Mouse (Mus musculus) gastrocnemius, postnatal 14 days (tissue): ENCODE results near the gene Spata7. TPM values are rescaled to one million over a fixed set of nuclear protein-coding genes. Genes with fewer than 3 reads are reported as not detected.
A peak's percentile ranks its signal among the peaks of the same experiment; 100 is the strongest.
"Not testable (repeated sequence)": the region's sequence is repeated elsewhere in the genome, so short reads cannot be mapped to it uniquely, and the experiment has no call there.

Source experiments
- DNase-seq: peaks from one replicate; pipeline ENCODE4 v3.0.0; 2021; ENCODE audit warnings: mixed read lengths
- intact Hi-C: fragments of 180-260 bp; cut with DNase I; formaldehyde crosslinking; loops from one replicate; pipeline ENCODE4 v1.15.1; 2025; ENCODE audit warnings: low total_unique reads
- long read RNA-seq, 2 experiments: library from polyadenylated mRNA; stranded (forward); transcript quantifications; one replicate each; pipeline ENCODE4 v2.0.0; 2021
- total RNA-seq, 2 experiments: library from RNA; stranded (reverse); gene quantifications; 2 replicates each; pipeline ENCODE4 v1.2.3; 2021

Spata7 gene
- 1 to 10 TPM; 3.4 to 3.8 TPM for total RNA-seq
- long read RNA-seq, experiment 1, partial matches to known transcripts, result 0 of 5 reads
- long read RNA-seq, experiment 1, other reads (novel, unspliced or antisense), result 1 of 5 reads
- long read RNA-seq, experiment 2, partial matches to known transcripts, result 0 of 5 reads
- long read RNA-seq, experiment 2, other reads (novel, unspliced or antisense), result 0 of 5 reads

GRCm38 (mm10) chr12:98627392-98628259 is at the start of gene Spata7:
TSS of gene Spata7 (plus strand) at chr12:98628157.
- intact Hi-C loops, result no loop called here
- peak; percentile 82 for DNase-seq

- intact Hi-C loops, result no loop called here
- no peak for DNase-seq
Measured at GRCm38 (mm10) chr12:98585302-98585701, 42.7 kb upstream of the Spata7 start.

- DNase-seq, result no peak
- intact Hi-C loops, result no loop called here
Measured at GRCm38 (mm10) chr12:98588573-98588972, 39.4 kb upstream of the Spata7 start.

GRCm38 (mm10) chr12:98591016-98591415 is 36.9 kb upstream of the Spata7 start:
- no peak for DNase-seq
- intact Hi-C loops, result no loop called here

GRCm38 (mm10) chr12:98600861-98601260 is 27.1 kb upstream of the Spata7 start:
- intact Hi-C loops, result no loop called here
- DNase-seq, result no peak

GRCm38 (mm10) chr12:98602114-98602513 is 25.8 kb upstream of the Spata7 start:
- no peak for DNase-seq
- intact Hi-C loops, result no loop called here

- no peak for DNase-seq
- intact Hi-C loops, result no loop called here
Measured at GRCm38 (mm10) chr12:98605264-98605663, 22.7 kb upstream of the Spata7 start.

- intact Hi-C loops, result no loop called here
- DNase-seq, result no peak
Measured at GRCm38 (mm10) chr12:98606595-98607290, 21.2 kb upstream of the Spata7 start.

- intact Hi-C loops, result no loop called here
Measured at GRCm38 (mm10) chr12:98610341-98610740, 17.6 kb upstream of the Spata7 start.

GRCm38 (mm10) chr12:98614910-98615508 is 12.9 kb upstream of the Spata7 start:
- intact Hi-C loops, result no loop called here
- no peak for DNase-seq

More at GRCm38 (mm10) chr12:98610341-98610740, 17.6 kb upstream of the Spata7 start:
- DNase-seq, result no peak

GRCm38 (mm10) chr12:98615746-98616145 is 12.2 kb upstream of the Spata7 start:
- intact Hi-C loops, result no loop called here
- DNase-seq, result no peak

GRCm38 (mm10) chr12:98619496-98619895 is 8.5 kb upstream of the Spata7 start:
- intact Hi-C loops, result no loop called here
- DNase-seq, result no peak

- intact Hi-C loops, DNase-seq: not testable (repeated sequence)
Measured at GRCm38 (mm10) chr12:98620922-98621321, 7.0 kb upstream of the Spata7 start.

- intact Hi-C loops, result not testable (repeated sequence)
Measured at GRCm38 (mm10) chr12:98623266-98623665, 4.7 kb upstream of the Spata7 start.

GRCm38 (mm10) chr12:98628260-98628970 is 458 bp downstream of the Spata7 start:
- intact Hi-C loops, result no loop called here
- no peak for DNase-seq

More at GRCm38 (mm10) chr12:98623266-98623665, 4.7 kb upstream of the Spata7 start:
- not testable (repeated sequence) for DNase-seq

GRCm38 (mm10) chr12:98644852-98645251 is 16.9 kb downstream of the Spata7 start:
- intact Hi-C loops, result no loop called here
- DNase-seq, result no peak

GRCm38 (mm10) chr12:98656873-98657272 is 28.9 kb downstream of the Spata7 start:
- DNase-seq, result no peak
- intact Hi-C loops, result no loop called here

GRCm38 (mm10) chr12:98662617-98663016 is 34.7 kb downstream of the Spata7 start:
- intact Hi-C loops, result no loop called here
- DNase-seq, result no peak

- intact Hi-C loops, result no loop called here
- DNase-seq, result no peak
Measured at GRCm38 (mm10) chr12:98668132-98668814, 40.3 kb downstream of the Spata7 start.
